Mouse (Mus musculus): ENCODE data around the gene Iqcf4.
"Not testable (repeated sequence)": the region's sequence is repeated elsewhere in the genome, so short reads cannot be mapped to it uniquely, and the experiment has no call there.

Iqcf4 gene

DNA sequence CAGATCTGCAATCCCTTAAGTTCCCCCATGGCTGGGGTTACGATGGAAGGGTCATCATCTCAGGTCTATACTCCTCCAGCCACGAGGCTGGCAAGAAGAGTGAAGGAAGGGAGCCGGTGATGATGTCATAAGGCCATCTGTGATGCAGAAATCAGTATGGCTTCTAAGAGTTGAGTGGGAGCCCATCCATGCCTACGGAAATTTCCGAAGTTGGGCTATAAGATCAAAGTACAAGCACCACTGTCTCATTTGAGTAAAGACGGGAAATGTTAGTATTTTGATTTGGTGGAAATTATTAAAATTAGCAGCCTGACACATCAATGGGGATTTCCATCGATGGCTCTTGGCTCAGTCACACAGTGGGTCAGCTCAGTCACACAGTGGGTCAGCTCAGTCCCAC is at the start of gene Iqcf4:
TSS of gene Iqcf4 (minus strand) at position 101 of the 400 bp plus-strand sequence.
- DNase-seq (ENCODE audit: low spot score in 2 of 2): no peak

GRCm38 (mm10) chr9:106617496-106617895 is 46.7 kb upstream of the Iqcf4 start:
- no peak for DNase-seq (ENCODE audit: low spot score in 2 of 2)

- no peak for DNase-seq (ENCODE audit: low spot score in 2 of 2)
Measured at GRCm38 (mm10) chr9:106616306-106616705, 45.5 kb upstream of the Iqcf4 start.

- no peak for DNase-seq (ENCODE audit: low spot score in 2 of 2)
Measured at GRCm38 (mm10) chr9:106614616-106615015, 43.8 kb upstream of the Iqcf4 start.

- DNase-seq (ENCODE audit: low spot score in 2 of 2): no peak
Measured at GRCm38 (mm10) chr9:106613951-106614350, 43.2 kb upstream of the Iqcf4 start.

DNA sequence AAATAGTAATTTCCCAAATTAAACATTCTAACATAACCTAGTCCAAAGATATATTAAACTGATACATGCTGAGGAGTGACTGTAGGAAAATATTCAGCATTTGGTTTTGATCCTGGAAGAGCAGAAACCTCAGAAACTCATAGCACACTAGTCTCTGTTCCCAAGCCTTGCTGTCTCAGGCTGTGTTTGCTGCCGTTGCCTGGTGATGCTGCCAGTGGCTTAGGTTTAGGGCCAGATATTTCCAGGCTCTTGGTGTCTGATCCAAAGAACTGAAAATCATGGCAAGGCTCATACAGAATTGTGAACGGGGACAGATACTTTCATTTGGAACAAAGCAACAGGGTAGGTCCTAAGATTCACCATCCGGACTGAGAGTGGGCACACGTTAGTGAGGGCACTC is 39.9 kb upstream of the Iqcf4 start:
- no peak for DNase-seq (ENCODE audit: low spot score in 2 of 2)

GRCm38 (mm10) chr9:106600546-106600945 is 29.8 kb upstream of the Iqcf4 start:
- DNase-seq (ENCODE audit: low spot score in 2 of 2): peak; percentile 3 to 4

GRCm38 (mm10) chr9:106598466-106598865 is 27.7 kb upstream of the Iqcf4 start:
- DNase-seq (ENCODE audit: low spot score in 2 of 2): no peak

- DNase-seq (ENCODE audit: low spot score in 2 of 2): no peak
Measured at GRCm38 (mm10) chr9:106595836-106596235, 25.0 kb upstream of the Iqcf4 start.

GRCm38 (mm10) chr9:106595402-106595801 is 24.6 kb upstream of the Iqcf4 start:
- DNase-seq (ENCODE audit: low spot score in 2 of 2): not testable (repeated sequence)

GRCm38 (mm10) chr9:106592158-106592557 is 21.4 kb upstream of the Iqcf4 start:
- no peak for DNase-seq (ENCODE audit: low spot score in 2 of 2)

- DNase-seq (ENCODE audit: low spot score in 2 of 2): no peak
Measured at GRCm38 (mm10) chr9:106582552-106582951, 11.8 kb upstream of the Iqcf4 start.

DNA sequence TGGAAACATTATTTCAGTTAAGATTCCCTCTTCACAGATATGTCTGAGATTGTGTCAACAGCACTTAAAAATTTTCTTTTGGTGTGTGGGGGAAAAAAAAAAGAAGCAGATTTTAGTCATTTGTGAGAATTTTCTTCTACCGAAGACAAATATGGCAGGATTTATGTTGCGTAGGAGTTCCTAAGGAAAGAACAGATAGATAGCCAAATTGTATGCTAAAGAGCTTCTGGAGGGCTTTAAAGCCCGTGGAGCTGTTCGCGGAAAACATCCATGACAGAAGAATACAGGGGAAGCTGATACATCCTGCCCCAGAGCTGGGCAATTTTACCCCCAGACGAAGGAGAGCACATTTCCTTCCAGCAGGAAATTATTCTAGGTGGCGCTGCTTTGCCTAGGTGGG is 9.2 kb upstream of the Iqcf4 start:
- DNase-seq (ENCODE audit: low spot score in 2 of 2): no peak

GRCm38 (mm10) chr9:106576112-106576511 is 5.3 kb upstream of the Iqcf4 start:
- no peak for DNase-seq (ENCODE audit: low spot score in 2 of 2)

GRCm38 (mm10) chr9:106573366-106573765 is 2.6 kb upstream of the Iqcf4 start:
- no peak for DNase-seq (ENCODE audit: low spot score in 2 of 2)

DNA sequence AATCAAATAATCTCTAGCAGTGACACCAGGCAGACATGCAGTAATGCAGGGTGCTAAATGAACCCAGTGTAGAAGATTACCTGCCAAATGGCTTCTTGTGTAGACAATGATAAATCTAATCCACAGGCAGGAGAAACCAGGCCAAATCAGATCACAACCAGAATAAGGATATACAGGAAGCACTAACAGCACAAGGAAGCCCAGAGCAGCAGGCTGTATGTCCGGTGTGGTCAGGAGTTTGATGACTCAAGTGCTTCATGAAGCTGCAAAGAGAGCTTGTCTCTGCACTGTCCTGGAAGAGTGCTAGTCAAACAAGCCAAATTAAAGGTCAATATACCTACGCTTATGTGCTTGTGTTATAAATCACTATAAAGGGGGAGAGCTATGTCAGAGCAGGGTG is 1.4 kb upstream of the Iqcf4 start:
- DNase-seq (ENCODE audit: low spot score in 2 of 2): no peak

GRCm38 (mm10) chr9:106566437-106566836 is 4.4 kb downstream of the Iqcf4 start:
- DNase-seq (ENCODE audit: low spot score in 2 of 2): peak in 1 of 2 experiments; percentile 2

GRCm38 (mm10) chr9:106564025-106564424 is 6.8 kb downstream of the Iqcf4 start:
- DNase-seq (ENCODE audit: low spot score in 2 of 2): no peak

DNA sequence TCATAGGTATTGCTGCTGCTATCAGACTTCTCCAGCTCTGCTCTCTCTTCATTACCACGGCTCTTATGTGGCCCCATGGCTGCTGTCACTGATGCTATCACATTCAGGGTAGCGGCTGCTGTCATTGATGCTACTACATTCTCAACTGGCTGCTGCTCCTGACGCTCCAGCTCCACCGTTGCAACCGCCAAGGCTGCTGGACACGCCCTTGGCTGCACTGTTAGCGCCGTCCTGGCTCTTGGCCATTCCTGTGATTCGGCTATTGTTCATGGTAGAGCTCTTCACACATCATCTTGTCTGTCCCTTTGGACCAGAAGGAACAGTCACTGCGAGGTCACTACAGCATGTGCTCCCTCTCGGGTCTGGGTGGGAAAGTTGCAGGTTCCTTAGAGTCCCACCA is 8.5 kb downstream of the Iqcf4 start:
- DNase-seq (ENCODE audit: low spot score in 2 of 2): no peak

DNA sequence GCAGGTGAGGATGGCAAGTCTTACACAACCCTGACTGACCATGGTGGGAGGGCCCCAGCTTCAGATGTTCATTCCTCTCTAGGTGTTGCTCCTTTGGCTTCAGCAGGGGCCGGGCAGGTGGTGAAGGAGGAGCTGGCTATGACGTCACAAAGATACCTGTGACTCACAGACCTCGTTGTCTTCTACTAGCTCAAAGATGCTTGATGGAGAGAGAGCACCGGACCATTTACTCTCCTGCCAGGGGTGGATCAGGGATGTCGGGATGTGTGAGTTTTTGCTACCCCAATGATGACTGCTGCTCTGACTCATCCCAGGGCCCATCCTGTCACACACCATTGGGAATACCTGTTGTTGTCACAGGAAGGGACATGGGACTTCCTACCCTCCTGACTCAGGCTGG is 9.3 kb downstream of the Iqcf4 start, which contains the start of gene Iqcf3:
TSS of gene Iqcf3 (minus strand) at position 101 of the 400 bp plus-strand sequence.
- DNase-seq (ENCODE audit: low spot score in 2 of 2): no peak

- no peak for DNase-seq (ENCODE audit: low spot score in 2 of 2)
Measured at GRCm38 (mm10) chr9:106534975-106535374, 35.8 kb downstream of the Iqcf4 start.

GRCm38 (mm10) chr9:106534296-106534695 is 36.5 kb downstream of the Iqcf4 start:
- no peak for DNase-seq (ENCODE audit: low spot score in 2 of 2)

DNA sequence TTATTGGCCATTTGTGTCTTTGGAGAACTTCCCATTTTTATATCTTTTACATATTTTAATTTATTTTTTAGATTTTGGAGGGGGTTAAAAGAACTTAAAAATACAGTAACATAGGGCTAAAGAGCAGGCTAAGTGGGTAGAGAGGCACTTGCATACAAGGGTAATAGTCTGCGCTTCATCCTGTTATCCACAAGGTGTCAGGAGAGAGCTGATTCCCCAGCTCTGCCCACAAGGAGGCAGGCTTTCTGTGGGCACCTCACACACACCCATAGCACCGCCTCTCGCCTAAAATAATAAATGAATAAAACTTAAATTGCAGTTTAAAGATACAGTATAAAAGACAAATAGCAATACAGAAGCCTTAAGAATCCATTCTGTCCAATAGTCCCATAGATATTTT is 39.0 kb downstream of the Iqcf4 start:
- no peak for DNase-seq (ENCODE audit: low spot score in 2 of 2)

DNA sequence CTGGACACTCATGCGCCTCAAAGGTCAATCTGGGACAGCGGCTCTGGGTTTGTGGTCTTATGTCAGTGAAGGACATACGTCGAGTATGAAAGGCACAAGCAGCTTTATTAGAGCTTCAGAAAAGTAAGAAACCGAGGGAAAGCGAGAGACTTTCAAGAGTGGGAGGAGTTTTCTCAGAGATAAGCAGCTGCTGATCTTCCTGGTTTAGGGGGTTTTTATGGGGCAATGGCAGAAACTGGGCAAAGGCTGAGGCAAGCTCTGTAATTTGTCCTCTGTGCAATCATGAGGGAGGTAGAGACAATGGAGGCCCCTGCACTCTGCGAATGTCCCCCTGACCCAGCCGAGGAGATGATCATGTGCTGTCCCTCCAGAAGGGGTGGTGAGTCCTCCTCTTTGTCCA is 50.9 kb downstream of the Iqcf4 start:
- DNase-seq (ENCODE audit: low spot score in 2 of 2): no peak

DNA sequence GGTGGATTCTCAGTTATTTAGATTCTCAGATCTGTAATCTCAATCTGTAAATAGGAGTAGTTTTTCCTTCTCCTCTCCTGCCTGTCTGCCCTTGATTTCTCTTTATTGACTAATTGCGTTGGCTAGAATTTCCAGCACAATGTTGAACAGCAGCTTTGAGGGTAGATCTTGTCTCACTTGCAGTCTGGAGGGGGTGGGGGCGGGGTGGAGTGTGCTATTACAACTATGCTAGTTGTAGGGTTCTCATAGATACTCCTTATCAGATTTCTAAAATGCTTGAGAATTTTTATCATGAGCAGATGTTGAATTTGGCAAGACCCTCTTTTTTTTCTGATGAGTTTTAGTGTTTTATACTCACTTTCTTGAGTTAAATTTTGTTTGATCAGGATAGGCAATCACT is 51.4 kb downstream of the Iqcf4 start:
- no peak for DNase-seq (ENCODE audit: low spot score in 2 of 2)
